Mouse (Mus musculus) embryonic facial prominence, embryonic 10.5 days (tissue): ENCODE data around the gene Gm9970. TPM values are rescaled to one million over a fixed set of nuclear protein-coding genes. Genes with fewer than 3 reads are reported as not detected.

ENCODE experiments used
- DNase-seq: peaks from one replicate; pipeline ENCODE4 v3.0.0-alpha.2; 2017; ENCODE audit warnings: low spot score
- H3K27ac ChIP-seq: fragments of 300-500 bp; sonication (generic); replicated peaks from 2 replicates; pipeline ENCODE4 v1.5.1; 2016; ENCODE audit warnings: mild to moderate bottlenecking
- H3K27me3 ChIP-seq: fragments of 300-500 bp; sonication (generic); replicated peaks from 2 replicates; pipeline ENCODE4 v1.6.1; 2016; ENCODE audit warnings: low read depth, mild to moderate bottlenecking; ENCODE audit not compliant: poor library complexity, severe bottlenecking
- H3K36me3 ChIP-seq: fragments of 300-500 bp; sonication (generic); replicated peaks from 2 replicates; pipeline ENCODE4 v1.6.1; 2016; ENCODE audit warnings: mild to moderate bottlenecking, moderate library complexity
- H3K4me1 ChIP-seq: fragments of 300-500 bp; sonication (generic); 2 replicates; pipeline ENCODE4 v1.6.1; 2016
- H3K4me3 ChIP-seq: fragments of 300-500 bp; sonication (generic); 2 replicates; pipeline ENCODE4 v1.5.1; 2016; ENCODE audit warnings: mild to moderate bottlenecking, moderate library complexity
- H3K9me3 ChIP-seq: fragments of 300-500 bp; sonication (generic); 2 replicates; pipeline ENCODE4 v1.6.1; 2016; ENCODE audit warnings: mild to moderate bottlenecking
- WGBS: fragments of 180-500 bp; shearing (Covaris S2); methylation state at CpG from one replicate; pipeline ENCODE4 v1.1.7; 2016; 5-methylcytosine and 5-hydroxymethylcytosine counted together
- polyA plus RNA-seq: library from polyadenylated mRNA; unstranded; fragments of >200 nt; fragmentation: Nextera tagmentation; extraction: Ambion mirVana; gene quantifications from 2 replicates; pipeline ENCODE4 v1.2.1, GENCODE M21; 2016

Gene Gm9970
- 0.40 TPM in 1 of 2 replicates, not detected in the other for polyA plus RNA-seq

- Histone ChIP-seq H3K9me3 (0 out of 2 replicates have a peak, but pooled peaks cover 3% of the 10 kb centered on the region), H3K4me1 (peaks cover 11% of the 10 kb centered on the region), H3K4me3 (peak within 1 kb of the TSS; percentile 97), H3K27ac (peak within 1 kb of the TSS; percentile 97), H3K27me3 (no peaks in the 10 kb centered on the region), H3K36me3 (peaks cover 24% of the 10 kb centered on the region)
- under 1% methylated on average over 103 of the region's 103 CpGs for WGBS
- DNase-seq, result peak; percentile 96
Measured at GRCm38 (mm10) chr5:31240637-31241521, at the start of gene Gm9970, which contains the start of gene Nrbp1. Gene Gm9970 (minus strand): TSS chr5:31241232. Gene Nrbp1 (plus strand): TSS chr5:31240864.

GRCm38 (mm10) chr5:31289626-31290230 lies 48.7 kb upstream of the Gm9970 start:
- no peak overlapping the region for H3K27ac ChIP-seq

GRCm38 (mm10) chr5:31288655-31289054 lies 47.6 kb upstream of the Gm9970 start:
- Histone ChIP-seq H3K9me3 (no peaks in the 10 kb centered on the region), H3K27ac (no peak overlapping the region), H3K4me1 (peaks cover 18% of the 10 kb centered on the region), H3K36me3 (peaks cover 46% of the 10 kb centered on the region), H3K4me3 (no peak overlapping the region), H3K27me3 (no peaks in the 10 kb centered on the region)
- no peak for DNase-seq
- 84% methylated on average over 3 of the region's 3 CpGs for WGBS

More at GRCm38 (mm10) chr5:31289626-31290230, 48.7 kb upstream of the Gm9970 start:
- peaks cover 45% of the 10 kb centered on the region for H3K36me3 ChIP-seq
- no peak for DNase-seq
- no peaks in the 10 kb centered on the region for H3K27me3 ChIP-seq
- H3K4me3 ChIP-seq, result peak overlapping the region; percentile 67
- 83% methylated on average over 3 of the region's 3 CpGs for WGBS
- H3K9me3 ChIP-seq, result no peaks in the 10 kb centered on the region
- H3K4me1 ChIP-seq, result peaks cover 25% of the 10 kb centered on the region

GRCm38 (mm10) chr5:31288225-31288624 lies 47.2 kb upstream of the Gm9970 start:
- H3K27ac ChIP-seq, result no peak overlapping the region
- H3K27me3 ChIP-seq, result no peaks in the 10 kb centered on the region
- H3K4me3 ChIP-seq, result no peak overlapping the region
- 80% methylated on average over 4 of the region's 4 CpGs for WGBS
- peaks cover 18% of the 10 kb centered on the region for H3K4me1 ChIP-seq
- DNase-seq, result no peak
- peaks cover 46% of the 10 kb centered on the region for H3K36me3 ChIP-seq
- no peaks in the 10 kb centered on the region for H3K9me3 ChIP-seq

- no peak for DNase-seq
- peaks cover 88% of the 10 kb centered on the region for H3K36me3 ChIP-seq
Measured at GRCm38 (mm10) chr5:31279245-31279988, 38.4 kb upstream of the Gm9970 start.

GRCm38 (mm10) chr5:31273018-31273417 lies 32.0 kb upstream of the Gm9970 start:
- Histone ChIP-seq H3K9me3 (no peaks in the 10 kb centered on the region), H3K27me3 (no peaks in the 10 kb centered on the region), H3K27ac (no peak overlapping the region), H3K4me3 (no peak overlapping the region), H3K36me3 (peaks cover 80% of the 10 kb centered on the region), H3K4me1 (no peaks in the 10 kb centered on the region)
- no peak for DNase-seq
- WGBS, result 89% methylated on average over 6 of the region's 6 CpGs

More at GRCm38 (mm10) chr5:31279245-31279988, 38.4 kb upstream of the Gm9970 start:
- Histone ChIP-seq H3K27ac (no peak overlapping the region), H3K4me1 (no peaks in the 10 kb centered on the region), H3K4me3 (no peak overlapping the region), H3K27me3 (no peaks in the 10 kb centered on the region), H3K9me3 (no peaks in the 10 kb centered on the region)
- WGBS, result 89% methylated on average over 20 of the region's 20 CpGs

- Histone ChIP-seq H3K27ac (no peak overlapping the region), H3K4me1 (no peaks in the 10 kb centered on the region), H3K4me3 (no peak overlapping the region), H3K9me3 (no peaks in the 10 kb centered on the region), H3K36me3 (peaks cover 91% of the 10 kb centered on the region), H3K27me3 (no peaks in the 10 kb centered on the region)
- no peak for DNase-seq
- WGBS, result 75% methylated on average over 6 of the region's 6 CpGs
Measured at GRCm38 (mm10) chr5:31267686-31268085, 26.7 kb upstream of the Gm9970 start.

- no peak for DNase-seq
- Histone ChIP-seq H3K4me1 (no peaks in the 10 kb centered on the region), H3K4me3 (no peak overlapping the region), H3K27ac (no peak overlapping the region), H3K36me3 (peaks cover 93% of the 10 kb centered on the region), H3K27me3 (no peaks in the 10 kb centered on the region), H3K9me3 (no peaks in the 10 kb centered on the region)
- 91% methylated on average over 7 of the region's 7 CpGs for WGBS
Measured at GRCm38 (mm10) chr5:31266101-31266500, 25.1 kb upstream of the Gm9970 start.

GRCm38 (mm10) chr5:31257616-31258015 lies 16.6 kb upstream of the Gm9970 start:
- H3K4me1 ChIP-seq, result peaks cover 13% of the 10 kb centered on the region
- no peak overlapping the region for H3K4me3 ChIP-seq
- H3K27ac ChIP-seq, result no peak overlapping the region
- WGBS, result 88% methylated on average over 11 of the region's 11 CpGs
- peaks cover 96% of the 10 kb centered on the region for H3K36me3 ChIP-seq
- no peaks in the 10 kb centered on the region for H3K9me3 ChIP-seq
- DNase-seq, result no peak
- no peaks in the 10 kb centered on the region for H3K27me3 ChIP-seq

- peaks cover 96% of the 10 kb centered on the region for H3K36me3 ChIP-seq
- WGBS, result 89% methylated on average over 2 of the region's 2 CpGs
Measured at GRCm38 (mm10) chr5:31255971-31256370, 14.9 kb upstream of the Gm9970 start.

GRCm38 (mm10) chr5:31255381-31255780 lies 14.3 kb upstream of the Gm9970 start:
- H3K9me3 ChIP-seq, result no peaks in the 10 kb centered on the region
- peaks cover 35% of the 10 kb centered on the region for H3K4me1 ChIP-seq
- no peak overlapping the region for H3K27ac ChIP-seq
- no peak for DNase-seq
- 91% methylated on average over 2 of the region's 2 CpGs for WGBS
- H3K36me3 ChIP-seq, result peaks cover 96% of the 10 kb centered on the region
- H3K27me3 ChIP-seq, result no peaks in the 10 kb centered on the region
- no peak overlapping the region for H3K4me3 ChIP-seq

More at GRCm38 (mm10) chr5:31255971-31256370, 14.9 kb upstream of the Gm9970 start:
- H3K9me3 ChIP-seq, result no peaks in the 10 kb centered on the region
- no peak overlapping the region for H3K4me3 ChIP-seq
- no peak for DNase-seq
- H3K27ac ChIP-seq, result no peak overlapping the region
- H3K4me1 ChIP-seq, result peaks cover 29% of the 10 kb centered on the region
- no peaks in the 10 kb centered on the region for H3K27me3 ChIP-seq

GRCm38 (mm10) chr5:31254901-31255300 lies 13.9 kb upstream of the Gm9970 start:
- Histone ChIP-seq H3K27me3 (no peaks in the 10 kb centered on the region), H3K4me1 (peaks cover 38% of the 10 kb centered on the region), H3K36me3 (peaks cover 96% of the 10 kb centered on the region), H3K4me3 (no peak overlapping the region), H3K27ac (no peak overlapping the region), H3K9me3 (no peaks in the 10 kb centered on the region)
- 89% methylated on average over 8 of the region's 8 CpGs for WGBS
- no peak for DNase-seq
